Mouse (Mus musculus) CH12.LX (cell line): Measurements from ENCODE around the gene AW549877. TPM values are rescaled to one million over a fixed set of nuclear protein-coding genes. Genes with fewer than 3 reads are reported as not detected.

Experiments
- DNase-seq: peaks from one replicate; pipeline ENCODE4 v3.0.0-alpha.2; 2013; ENCODE audit errors: extremely low read depth
- H3K27ac ChIP-seq: 2 replicates; pipeline ENCODE4 v1.5.1; 2012; ENCODE audit warnings: low read depth, mild to moderate bottlenecking, control low read depth, moderate library complexity; ENCODE audit not compliant: insufficient read depth
- H3K27me3 ChIP-seq: replicated peaks from 2 replicates; pipeline ENCODE3; 2012; ENCODE audit warnings: inconsistent platforms
- H3K36me3 ChIP-seq, 2 experiments: replicated peaks in 1 of 2; 2 replicates each; pipeline versions ENCODE3 to v1.6.1; 2012; ENCODE audit warnings: inconsistent platforms in 1 of 2, low read length in 1 of 2, mild to moderate bottlenecking in 1 of 2, mixed read lengths in 1 of 2, moderate library complexity in 1 of 2; ENCODE audit not compliant: control insufficient read depth in 1 of 2, insufficient read depth in 1 of 2
- H3K4me1 ChIP-seq, 2 experiments: 2 replicates each; pipeline ENCODE4 v1.6.1; 2012; ENCODE audit warnings: inconsistent platforms in 1 of 2, moderate library complexity in 1 of 2; ENCODE audit not compliant: insufficient read depth in 2 of 2, control insufficient read depth in 1 of 2
- H3K4me2 ChIP-seq: 2 replicates; pipeline ENCODE4 v1.6.1; 2012; ENCODE audit warnings: low read depth, mild to moderate bottlenecking, control low read depth; ENCODE audit not compliant: poor library complexity, insufficient read depth, severe bottlenecking
- H3K4me3 ChIP-seq, 3 experiments: fragments of 150-350 bp in 1 of 3; sonication (generic) in 1 of 3; replicated peaks in 1 of 3; 2 replicates each; pipeline versions ENCODE3 to v1.5.1; 2011 to 2012; ENCODE audit warnings: low read depth in 2 of 3, low read length in 2 of 3, mild to moderate bottlenecking in 2 of 3, moderate library complexity in 2 of 3, control low read depth in 1 of 3, improper control_type of control experiment in 1 of 3, inconsistent platforms in 1 of 3, mixed read lengths in 1 of 3; ENCODE audit not compliant: poor library complexity in 1 of 3
- H3K79me2 ChIP-seq: replicated peaks from 2 replicates; pipeline ENCODE4 v1.6.1; 2012; ENCODE audit warnings: mild to moderate bottlenecking, moderate library complexity; ENCODE audit not compliant: control insufficient read depth, poor library complexity, insufficient read depth, severe bottlenecking; ENCODE audit errors: extremely low read depth
- H3K9ac ChIP-seq: 2 replicates; pipeline ENCODE4 v1.6.1; 2012; ENCODE audit warnings: low read depth, mild to moderate bottlenecking, control low read depth, moderate library complexity; ENCODE audit not compliant: insufficient read depth
- H3K9me3 ChIP-seq: replicated peaks from 2 replicates; pipeline ENCODE3; 2012; ENCODE audit warnings: low read length, inconsistent platforms, mixed read lengths
- E2F4 ChIP-seq: IDR thresholded peaks from 2 replicates; pipeline ENCODE4 v1.6.1; 2011; ENCODE audit warnings: low read depth, low read length, improper control_type of control experiment; ENCODE audit not compliant: insufficient replicate concordance
- ELF1 ChIP-seq: IDR thresholded peaks from 2 replicates; pipeline ENCODE4 v1.6.1; 2014; ENCODE audit warnings: low read depth, mild to moderate bottlenecking, inconsistent platforms, low read length, improper control_type of control experiment
- EP300 ChIP-seq: IDR thresholded peaks from 2 replicates; pipeline ENCODE4 v1.6.1; 2011; ENCODE audit warnings: low read length, improper control_type of control experiment
- ETS1 ChIP-seq: conservative IDR thresholded peaks from 2 replicates; pipeline ENCODE4 v1.6.1; 2012; ENCODE audit warnings: low read depth, mild to moderate bottlenecking, inconsistent platforms, low read length, improper control_type of control experiment, moderate library complexity
- HCFC1 ChIP-seq: IDR thresholded peaks from 2 replicates; pipeline ENCODE4 v1.6.1; 2012; ENCODE audit warnings: low read depth, mild to moderate bottlenecking, inconsistent platforms, low read length, improper control_type of control experiment
- IRF4 ChIP-seq: IDR thresholded peaks from 2 replicates; pipeline ENCODE4 v1.6.1; 2014; ENCODE audit warnings: low read depth, mild to moderate bottlenecking, inconsistent platforms, low read length, improper control_type of control experiment
- KAT2A ChIP-seq: IDR thresholded peaks from 2 replicates; pipeline ENCODE4 v1.6.1; 2012; ENCODE audit warnings: low read length, improper control_type of control experiment, inconsistent platforms; ENCODE audit not compliant: insufficient replicate concordance
- MAFK ChIP-seq: IDR thresholded peaks from 2 replicates; pipeline ENCODE4 v1.6.1; 2011; ENCODE audit warnings: low read length, improper control_type of control experiment; ENCODE audit not compliant: insufficient replicate concordance
- MAX ChIP-seq: IDR thresholded peaks from 2 replicates; pipeline ENCODE4 v1.6.1; 2011; ENCODE audit warnings: low read length, improper control_type of control experiment
- MEF2A ChIP-seq: IDR thresholded peaks from 2 replicates; pipeline ENCODE4 v1.6.1; 2014; ENCODE audit warnings: low read depth, mild to moderate bottlenecking, inconsistent platforms, low read length, improper control_type of control experiment, borderline replicate concordance
- MYC ChIP-seq: IDR thresholded peaks from 2 replicates; pipeline ENCODE4 v1.6.1; 2011; ENCODE audit warnings: low read depth, mild to moderate bottlenecking, improper control_type of control experiment, low read length
- NELFE ChIP-seq: IDR thresholded peaks from 2 replicates; pipeline ENCODE4 v1.6.1; 2011; ENCODE audit warnings: low read depth, low read length, improper control_type of control experiment
- NRF1 ChIP-seq: IDR thresholded peaks from 2 replicates; pipeline ENCODE4 v1.6.1; 2014; ENCODE audit warnings: low read depth, mild to moderate bottlenecking, inconsistent platforms, low read length, improper control_type of control experiment, moderate library complexity
- POLR2A ChIP-seq: IDR thresholded peaks from 2 replicates; pipeline ENCODE4 v1.6.1; 2011; ENCODE audit warnings: low read depth, mild to moderate bottlenecking, improper control_type of control experiment, low read length
- RAD21 ChIP-seq: IDR thresholded peaks from 2 replicates; pipeline ENCODE4 v1.6.1; 2011; ENCODE audit warnings: low read depth, mild to moderate bottlenecking, low read length, improper control_type of control experiment, moderate library complexity
- UBTF ChIP-seq: IDR thresholded peaks from 2 replicates; pipeline ENCODE4 v1.6.1; 2012; ENCODE audit warnings: low read depth, mild to moderate bottlenecking, inconsistent platforms, low read length, improper control_type of control experiment, moderate library complexity
- ZC3H11A ChIP-seq: IDR thresholded peaks from 2 replicates; pipeline ENCODE4 v1.6.1; 2012; ENCODE audit warnings: low read depth, mild to moderate bottlenecking, inconsistent platforms, low read length, improper control_type of control experiment
- ZKSCAN1 ChIP-seq: IDR thresholded peaks from 2 replicates; pipeline ENCODE4 v1.6.1; 2012; ENCODE audit warnings: low read depth, inconsistent platforms, low read length, improper control_type of control experiment, borderline replicate concordance
- dilution Hi-C: fragments of 300-500 bp; cut with MboI; formaldehyde crosslinking; loops from 2 replicates; pipeline ENCODE4 v1.14.3; 2020; ENCODE audit warnings: low sequenced_read_pairs; ENCODE audit not compliant: extremely low pct_unique_long_range_greater_than_20kb, extremely low pct_ligation_motif_present
- in situ Hi-C: fragments of 300-500 bp; cut with MboI; formaldehyde crosslinking; loops from 3 replicates; pipeline ENCODE4 v1.14.3; 2019; ENCODE audit warnings: low sequenced_read_pairs, low pct_ligation_motif_present, low pct_unique_long_range_greater_than_20kb, mixed read lengths
- polyA plus RNA-seq: library from polyadenylated mRNA; unstranded; fragments of >175 nt; gene quantifications from 2 replicates; pipeline ENCODE4 v1.2.1, GENCODE M21; 2012; ENCODE audit warnings: low read depth; ENCODE audit not compliant: insufficient read length
- total RNA-seq, 2 experiments: library from RNA; depleted of rRNA; stranded (reverse); fragments of 300-350 nt in 1 of 2; fragments of >200 nt in 1 of 2; gene quantifications; 2 replicates each; pipeline ENCODE4 v1.2.3; 2012 to 2014

The AW549877 gene
- total and polyA plus RNA-seq, 3 experiments, result 6.0 to 13.2 (median 11.6) TPM

DNA sequence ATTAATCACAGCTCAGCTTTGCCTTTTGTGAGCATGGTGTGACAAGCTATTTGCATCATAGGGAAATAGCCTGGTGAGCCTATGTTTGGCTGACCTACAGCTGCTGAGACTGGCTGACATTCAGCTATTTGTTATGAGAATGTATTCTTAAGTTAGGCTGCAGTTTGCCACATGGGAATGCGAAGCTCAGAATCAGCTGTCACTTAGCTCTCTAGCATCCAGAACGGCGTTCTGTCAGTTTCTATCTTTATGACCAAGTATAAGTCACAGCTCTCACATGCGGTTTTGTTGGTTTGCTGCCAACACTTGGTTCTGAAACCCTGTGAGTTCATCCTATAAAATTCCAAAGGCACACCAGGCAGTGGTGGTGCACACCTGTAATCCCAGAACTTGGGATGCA lies 25.2 kb upstream of the AW549877 start:
- H3K4me3 ChIP-seq, result no peak overlapping the region
- no peaks in the 10 kb centered on the region for H3K79me2 ChIP-seq
- H3K27ac ChIP-seq, result no peak overlapping the region
- no peak overlapping the region for H3K9ac ChIP-seq
- DNase-seq, result peak; percentile 31
- no peaks in the 10 kb centered on the region for H3K36me3 ChIP-seq
- H3K27me3 ChIP-seq, result no peaks in the 10 kb centered on the region
- in situ Hi-C loops (no loop called here), dilution Hi-C loops (no loop called here)
- 0 out of 2 replicates have a peak overlapping the region, but pooled peaks have one; percentile 38 for H3K4me2 ChIP-seq
- TF ChIP-seq ZKSCAN1, result no peak
- no peak for TF ChIP-seq MEF2A
- peak; percentile 36; the same call in 1 of the 2 replicates for TF ChIP-seq EP300
- peaks cover 8 to 16% of the 10 kb centered on the region in 2 experiments; a peak in 3 of 4 replicates for H3K4me1 ChIP-seq
- no peaks in the 10 kb centered on the region for H3K9me3 ChIP-seq

DNA sequence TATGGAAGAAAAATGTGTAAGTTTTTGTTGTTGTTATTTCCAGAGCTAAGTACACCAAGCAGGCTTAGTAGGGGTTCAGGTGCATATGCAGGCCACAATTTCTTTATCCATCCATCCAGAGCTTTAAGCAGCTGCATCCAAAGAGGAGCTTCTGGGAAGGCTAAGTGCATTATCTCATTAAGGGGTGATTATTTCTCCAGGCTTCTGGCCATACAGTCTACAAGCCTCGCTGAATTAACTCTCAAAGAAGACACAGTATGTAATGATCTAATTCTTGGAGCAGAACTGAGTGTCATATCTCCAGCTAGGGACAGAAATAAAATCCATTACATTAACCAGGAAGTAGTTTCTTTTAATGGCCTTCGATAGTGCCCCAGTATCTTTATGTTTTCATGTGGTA lies 18.3 kb upstream of the AW549877 start:
- Histone ChIP-seq H3K4me1 (no peaks in the 10 kb centered on the region), H3K79me2 (no peaks in the 10 kb centered on the region), H3K4me3 (no peak overlapping the region), H3K27me3 (no peaks in the 10 kb centered on the region), H3K27ac (no peak overlapping the region), H3K4me2 (no peak overlapping the region), H3K36me3 (no peaks in the 10 kb centered on the region), H3K9me3 (no peaks in the 10 kb centered on the region), H3K9ac (no peak overlapping the region)
- no peak for DNase-seq
- in situ Hi-C loops, result no loop called here
- dilution Hi-C loops, result no loop called here
- TF ChIP-seq MAX (no peak), NRF1 (no peak), RAD21 (no peak), POLR2A (no peak), EP300 (no peak), ETS1 (no peak), MAFK (no peak), IRF4 (no peak), E2F4 (no peak)

DNA sequence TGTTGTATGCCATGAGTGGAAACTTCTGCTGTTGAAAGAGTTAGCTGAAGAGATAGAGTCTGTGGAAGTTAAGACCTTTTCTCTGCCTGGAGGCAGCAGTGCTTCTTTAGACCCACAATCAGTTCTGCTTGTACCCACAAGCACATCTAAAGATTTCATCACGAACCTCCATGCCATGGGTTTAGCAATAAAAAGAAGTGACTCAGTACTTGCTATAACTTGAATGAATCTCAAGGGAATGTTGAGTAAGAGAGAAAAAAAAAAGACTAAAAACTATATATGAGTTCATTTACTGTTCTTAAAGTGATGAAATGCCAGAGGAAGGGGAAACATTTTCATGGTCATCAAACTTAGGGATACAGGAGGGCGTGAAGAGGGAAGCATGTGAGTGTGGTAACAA lies 5.0 kb upstream of the AW549877 start:
- Histone ChIP-seq H3K36me3 (no peaks in the 10 kb centered on the region), H3K9ac (no peak overlapping the region), H3K27me3 (no peaks in the 10 kb centered on the region), H3K79me2 (no peaks in the 10 kb centered on the region), H3K4me1 (peaks cover 3 to 6% of the 10 kb centered on the region in 2 experiments; a peak in 3 of 4 replicates), H3K27ac (no peak overlapping the region), H3K9me3 (peaks cover 4% of the 10 kb centered on the region), H3K4me2 (no peak overlapping the region), H3K4me3 (no peak overlapping the region)
- dilution Hi-C loops (no loop called here), in situ Hi-C loops (no loop called here)
- TF ChIP-seq MAX (no peak), UBTF (no peak), HCFC1 (no peak), MEF2A (no peak), EP300 (no peak), ZC3H11A (no peak), NELFE (no peak), KAT2A (no peak), MYC (no peak), ELF1 (no peak)
- no peak for DNase-seq
